Mouse (Mus musculus) thymus, postnatal 0 days (tissue): ENCODE measurements around the gene Megf6. TPM values are rescaled to one million over a fixed set of nuclear protein-coding genes. Genes with fewer than 3 reads are reported as not detected.

Experiments used
- DNase-seq: peaks from one replicate; pipeline ENCODE4 v3.0.0-alpha.2; 2015; ENCODE audit warnings: low spot score
- polyA plus RNA-seq: library from polyadenylated mRNA; unstranded; fragments of >200 nt; fragmentation: Nextera tagmentation; extraction: Ambion mirVana; gene quantifications from 2 replicates; pipeline ENCODE4 v1.2.1, GENCODE M21; 2015

Megf6 gene
- 14.8 and 17.0 TPM in 2 replicates for polyA plus RNA-seq

DNA sequence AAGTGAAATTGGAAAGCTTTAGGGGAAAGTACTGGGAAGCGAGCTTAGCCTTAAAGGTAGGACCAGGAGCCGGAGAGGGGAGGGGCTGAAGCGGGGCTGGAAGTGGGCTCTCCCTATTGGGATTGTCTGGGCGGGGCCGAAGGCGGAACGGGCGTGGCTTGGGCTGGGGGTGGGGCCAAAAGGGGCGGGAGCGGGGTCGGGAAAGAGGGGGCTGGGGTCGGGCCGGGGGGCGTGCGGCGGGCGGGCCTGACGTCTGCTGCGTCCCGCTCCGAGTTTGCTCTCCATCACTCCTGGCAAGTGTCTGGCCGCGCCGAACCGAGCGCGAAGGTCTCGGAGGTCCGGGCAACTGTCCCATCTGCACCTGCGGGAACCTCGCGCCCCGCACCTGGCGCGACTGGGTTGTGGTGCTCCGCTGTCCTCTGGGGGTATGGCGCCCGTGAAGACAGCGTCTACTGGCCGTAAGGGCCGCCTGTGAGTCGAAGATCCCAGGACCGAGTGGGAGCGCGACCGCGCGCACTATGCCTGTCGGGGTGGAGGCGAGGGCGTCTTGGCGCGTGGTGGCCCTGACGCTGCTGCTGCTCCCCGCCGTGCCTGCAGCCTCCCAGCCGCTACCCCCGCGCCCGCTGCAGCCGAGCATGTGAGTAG is at the start of gene Megf6:
Megf6 (plus strand) TSS at position 225 of the 645 bp plus-strand sequence.
- DNase-seq, result no peak

GRCm38 (mm10) chr4:154121800-154122199 is 48.7 kb upstream of the Megf6 start:
- DNase-seq, result no peak

DNA sequence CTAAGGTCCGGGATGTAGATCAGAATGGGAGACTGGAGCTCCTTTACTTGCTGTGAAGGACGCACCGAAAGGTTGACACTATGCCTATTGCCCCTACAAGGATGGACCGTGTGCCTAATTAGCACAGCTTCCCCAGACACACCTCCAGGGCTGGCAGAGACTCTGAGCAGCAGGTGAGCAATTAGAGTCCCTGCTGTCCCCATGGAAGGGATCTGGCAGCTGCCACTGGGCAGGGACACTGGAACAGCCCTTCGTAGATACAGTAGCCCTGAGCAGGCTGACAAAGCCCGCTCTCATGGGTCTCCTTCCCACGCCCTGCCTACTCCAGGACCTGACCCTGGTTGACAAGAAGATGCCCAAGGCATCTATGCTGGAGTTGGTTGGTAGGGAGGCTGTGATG is 48.2 kb upstream of the Megf6 start:
- DNase-seq, result no peak

- no peak for DNase-seq
These were observed 47.0 kb upstream of the Megf6 start for GRCm38 (mm10) chr4:154123553-154123952.

DNA sequence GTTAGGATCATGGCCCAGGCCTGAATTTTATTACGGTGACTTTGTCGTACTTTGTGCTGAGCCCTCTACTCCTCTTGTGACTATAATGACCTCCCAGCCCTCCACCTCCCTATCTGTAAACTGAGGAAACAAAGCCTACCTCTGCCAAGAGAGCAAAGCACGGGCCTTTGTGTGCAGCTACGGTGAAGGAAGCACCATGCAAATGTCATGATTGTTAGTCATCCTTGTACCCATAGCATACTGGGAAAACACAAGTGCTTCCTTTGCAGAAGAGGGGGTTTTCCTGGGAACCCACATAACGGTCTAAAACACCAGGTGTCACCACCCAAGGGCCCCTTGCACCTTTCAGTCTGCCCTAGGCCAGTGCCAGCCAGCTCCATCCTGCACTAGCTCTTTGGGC is 45.3 kb upstream of the Megf6 start:
- no peak for DNase-seq

DNA sequence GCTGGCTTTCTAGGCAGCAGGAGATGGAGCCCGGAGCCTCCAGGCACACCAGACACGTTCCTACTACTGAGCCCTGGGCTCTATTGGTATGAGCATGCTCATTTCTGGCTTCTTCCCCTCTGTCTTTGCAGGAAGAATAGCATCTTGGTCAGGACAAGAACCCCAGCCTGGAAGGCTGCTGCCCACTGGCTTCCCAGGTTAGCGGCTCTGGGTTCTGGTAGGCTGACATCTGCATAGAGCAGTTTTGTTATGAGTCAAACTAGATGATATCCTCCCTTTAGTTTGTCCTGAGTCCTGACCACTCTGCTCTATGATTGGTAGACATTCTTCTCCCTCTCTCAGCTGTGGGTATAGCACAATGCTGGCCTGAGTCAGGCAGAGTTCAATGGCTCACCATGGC is 43.3 kb upstream of the Megf6 start:
- no peak for DNase-seq

DNA sequence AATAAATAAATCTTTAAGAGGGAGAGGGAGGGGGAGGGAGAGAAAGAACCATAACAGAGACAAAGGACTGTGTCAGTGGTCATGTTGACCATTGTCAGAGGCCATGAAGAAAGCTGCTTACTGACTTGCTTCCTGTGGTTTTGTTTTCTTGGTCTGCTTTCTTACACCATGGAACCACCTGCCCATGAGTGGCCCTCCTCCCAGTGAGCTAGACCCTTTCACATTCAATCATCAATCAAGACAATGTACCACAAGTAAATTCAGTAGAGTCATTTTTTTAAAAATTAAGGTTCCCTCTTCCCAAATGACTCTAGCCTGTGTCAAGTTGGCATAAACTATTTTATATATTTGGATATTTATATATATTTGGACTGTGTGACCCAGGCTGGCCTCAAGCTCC is 40.6 kb upstream of the Megf6 start:
- DNase-seq, result no peak

- DNase-seq, result no peak
These were observed 38.6 kb upstream of the Megf6 start for GRCm38 (mm10) chr4:154131894-154132293.

DNA sequence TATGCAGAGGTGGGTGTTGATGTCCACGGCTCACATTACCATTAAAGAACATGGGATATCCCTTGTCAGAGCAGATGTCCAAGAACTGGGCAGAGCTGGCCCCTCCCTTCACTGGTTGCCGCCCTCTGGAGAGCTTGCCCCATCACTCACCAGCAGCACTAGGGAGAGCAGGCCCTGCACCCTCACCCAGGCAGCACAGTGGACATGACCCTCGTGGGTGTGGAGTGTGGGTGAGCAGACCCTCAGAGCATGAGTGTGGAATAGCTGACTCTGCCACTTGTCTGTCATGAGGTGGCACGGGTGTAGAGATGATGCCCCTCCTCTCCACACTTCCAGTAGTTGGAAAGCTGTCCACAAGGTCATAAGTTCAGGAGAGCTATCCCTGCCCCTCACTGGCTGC is 35.7 kb upstream of the Megf6 start:
- no peak for DNase-seq

GRCm38 (mm10) chr4:154137139-154137538 is 33.4 kb upstream of the Megf6 start:
- no peak for DNase-seq

- DNase-seq, result no peak
These were observed 30.8 kb upstream of the Megf6 start for GRCm38 (mm10) chr4:154139671-154140181.

GRCm38 (mm10) chr4:154140182-154140212 is 30.5 kb upstream of the Megf6 start, which contains the start of gene Trp73:
Gene Trp73 (minus strand): TSS chr4:154140208.
- DNase-seq, result no peak

DNA sequence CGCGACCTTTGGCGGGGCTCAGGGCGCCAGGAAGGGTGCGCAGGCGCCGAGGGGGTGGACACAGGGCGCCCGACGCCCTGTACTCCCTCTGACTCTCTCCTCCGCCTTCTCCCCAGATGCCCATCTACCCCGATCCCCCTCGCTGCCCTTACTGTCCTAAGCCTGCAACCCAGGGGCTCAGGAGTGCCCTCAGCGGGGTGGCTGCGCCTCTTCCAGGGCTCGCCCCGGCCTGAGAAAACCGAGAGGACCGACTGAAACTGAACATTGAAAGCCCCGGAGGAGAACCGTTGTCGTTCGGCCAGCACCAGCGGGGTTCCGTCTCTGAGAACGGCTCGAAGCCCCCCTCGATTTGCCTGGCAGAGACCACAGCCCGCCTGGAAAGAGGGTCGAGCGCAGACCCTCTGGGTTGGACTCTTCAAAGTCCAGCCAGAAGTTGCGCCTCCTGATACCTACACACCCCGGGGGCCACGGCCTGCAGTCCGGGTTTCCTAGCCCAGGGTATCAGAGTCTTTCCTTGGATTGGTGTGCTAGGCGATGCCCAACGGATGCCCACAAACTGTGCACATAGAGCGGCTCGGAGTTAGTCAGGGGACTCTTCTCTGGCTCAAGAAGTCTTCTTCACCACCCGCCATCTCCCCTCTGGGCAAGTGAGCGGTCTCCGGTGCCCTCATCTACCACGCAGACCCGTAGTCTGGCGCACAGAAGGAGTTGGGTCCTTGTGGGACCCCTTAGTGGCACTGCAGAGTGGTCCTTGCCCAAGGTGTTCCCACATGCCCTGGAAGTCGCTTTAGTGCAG is 30.1 kb upstream of the Megf6 start:
- no peak for DNase-seq

- DNase-seq, result no peak
These were observed 29.3 kb upstream of the Megf6 start for GRCm38 (mm10) chr4:154141009-154141867.

DNA sequence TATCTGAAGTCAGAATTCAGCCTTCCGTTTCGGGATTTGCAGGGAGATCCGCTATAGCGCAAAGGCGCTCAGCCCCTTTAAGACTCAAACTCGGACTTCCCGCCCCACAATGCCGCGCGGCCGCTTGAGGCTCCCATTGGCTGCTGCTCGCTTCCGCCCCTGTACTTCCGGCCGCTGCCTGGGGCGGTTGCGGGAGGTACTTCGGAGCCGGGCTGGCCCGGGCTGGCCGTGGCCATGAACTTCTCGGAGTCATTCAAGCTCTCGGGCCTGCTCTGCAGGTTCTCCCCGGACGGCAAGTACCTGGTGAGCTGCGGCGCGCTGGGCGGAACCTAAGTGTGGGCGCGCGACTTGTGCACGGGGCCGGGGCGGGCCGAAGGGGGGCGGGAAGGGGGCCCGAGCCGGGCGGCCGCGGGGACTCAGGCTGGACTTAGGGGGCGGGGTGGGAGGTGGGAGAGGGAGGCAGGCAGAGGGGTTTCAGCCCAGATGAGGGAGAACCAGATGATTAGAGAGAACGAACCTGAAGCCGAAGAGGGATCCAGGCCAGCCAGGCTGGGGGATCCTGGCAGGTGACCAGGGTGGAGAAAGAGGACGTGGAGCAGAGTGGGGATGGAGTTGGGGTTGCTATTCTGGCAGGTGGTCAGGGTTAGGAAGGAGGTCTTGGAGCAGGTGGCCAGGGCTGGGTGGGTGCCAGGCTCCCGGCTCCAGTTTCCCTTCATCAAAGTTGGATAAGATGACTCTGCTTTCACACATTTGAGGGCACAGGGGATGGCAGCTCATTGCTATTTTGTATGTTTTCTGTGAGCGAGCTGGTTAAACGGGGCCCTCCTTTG is 28.1 kb upstream of the Megf6 start, which contains the start of gene Wrap73:
Wrap73 (plus strand) TSS at position 162 of the 830 bp plus-strand sequence.
- peak; percentile 89 for DNase-seq

DNA sequence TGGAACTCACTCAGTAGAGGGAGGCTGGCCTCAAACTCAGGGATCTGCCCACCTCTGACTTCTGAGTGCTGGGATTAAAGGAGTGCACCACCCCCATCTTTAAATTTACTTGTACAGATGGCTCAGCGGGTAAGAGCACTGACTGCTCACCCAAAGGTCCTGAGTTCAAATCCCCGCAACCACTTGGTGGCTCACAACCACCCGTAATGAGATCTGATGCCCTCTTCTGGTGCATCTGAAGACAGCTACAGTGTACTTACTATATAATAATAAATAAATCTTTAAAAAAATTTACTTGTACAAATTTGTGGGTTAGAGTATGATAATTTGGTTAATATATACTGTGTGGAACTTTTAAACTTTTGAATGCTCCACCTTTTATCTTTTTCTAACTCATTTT is 25.8 kb upstream of the Megf6 start:
- no peak for DNase-seq

- no peak for DNase-seq
These were observed 24.2 kb upstream of the Megf6 start for GRCm38 (mm10) chr4:154146342-154146741.

DNA sequence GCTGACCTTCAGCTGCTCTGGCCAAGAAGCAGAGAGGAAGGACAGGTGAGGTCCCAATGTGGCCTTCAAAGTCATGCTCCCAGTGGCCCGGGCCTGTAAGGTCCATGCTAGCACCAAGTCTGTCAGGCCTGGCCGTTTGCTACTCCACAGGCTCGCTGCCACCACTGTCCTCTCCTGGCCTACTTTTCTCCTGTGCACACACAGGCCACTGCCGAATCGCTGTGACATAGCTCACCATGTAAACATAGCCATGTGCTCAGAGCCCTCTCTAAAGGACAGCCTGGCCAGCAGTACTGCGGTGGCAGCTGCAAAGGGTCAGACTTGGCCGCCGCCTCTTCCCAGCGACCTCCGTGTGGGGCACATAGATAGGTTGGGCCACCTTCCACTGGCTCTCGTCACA is 16.4 kb upstream of the Megf6 start:
- DNase-seq, result no peak

- DNase-seq, result no peak
These were observed 14.5 kb upstream of the Megf6 start for GRCm38 (mm10) chr4:154156050-154156449.

DNA sequence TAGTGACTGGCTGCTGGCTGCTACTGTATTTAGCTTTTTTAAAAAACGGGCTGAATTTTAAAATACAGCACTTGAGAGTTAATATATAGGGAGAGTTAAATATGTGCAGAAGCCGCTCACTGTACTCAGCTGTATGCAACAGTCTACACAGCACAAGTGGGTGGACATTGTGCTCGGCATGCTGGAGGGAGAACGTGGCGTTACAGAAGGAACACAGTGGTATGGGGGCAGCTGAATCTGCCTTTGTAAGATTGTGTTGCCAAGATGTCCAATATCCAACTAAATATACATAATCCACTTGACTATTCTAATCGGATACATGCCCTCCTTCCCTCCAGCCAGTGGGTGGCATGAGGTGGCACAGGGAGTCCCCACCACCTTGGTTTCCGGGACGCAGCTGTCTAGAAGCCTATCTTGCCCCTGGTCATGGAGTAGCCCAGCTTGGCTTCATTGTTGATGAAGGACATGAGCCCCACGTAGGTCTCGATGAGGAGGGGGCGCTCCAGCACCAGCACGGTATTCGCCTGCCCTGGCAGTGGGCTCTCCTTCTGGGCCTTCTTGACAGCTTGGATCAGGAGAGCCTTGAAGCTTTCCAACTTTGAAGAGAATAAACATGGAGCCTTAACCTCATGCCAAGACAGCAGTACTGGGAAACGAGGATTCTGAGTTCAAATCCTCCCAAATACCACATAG is 12.4 kb upstream of the Megf6 start:
- DNase-seq, result no peak

- peak; percentile 89 for DNase-seq
These were observed 11.5 kb upstream of the Megf6 start for GRCm38 (mm10) chr4:154159002-154159401.
